Mouse (Mus musculus): ENCODE results near the gene Adam12.
A peak's percentile ranks its signal among the peaks of the same experiment; 100 is the strongest.

Gene Adam12

GRCm38 (mm10) chr7:134231378-134232346 lies at the start of gene Adam12:
TSS of gene Adam12 (minus strand) at chr7:134232146.
- DNase-seq (ENCODE audit: low spot score in 2 of 2) = no peak

- DNase-seq (ENCODE audit: low spot score in 2 of 2) = no peak
Observed at GRCm38 (mm10) chr7:134272956-134273355, 41.0 kb upstream of the Adam12 start.

GRCm38 (mm10) chr7:134272421-134272820 lies 40.5 kb upstream of the Adam12 start:
- no peak for DNase-seq (ENCODE audit: low spot score in 2 of 2)

- no peak for DNase-seq (ENCODE audit: low spot score in 2 of 2)
Observed at GRCm38 (mm10) chr7:134265783-134266182, 33.8 kb upstream of the Adam12 start.

GRCm38 (mm10) chr7:134263146-134263906 lies 31.4 kb upstream of the Adam12 start:
- DNase-seq (ENCODE audit: low spot score in 2 of 2) = peak; percentile 25 to 39

GRCm38 (mm10) chr7:134261003-134261701 lies 29.2 kb upstream of the Adam12 start:
- DNase-seq (ENCODE audit: low spot score in 2 of 2) = no peak

GRCm38 (mm10) chr7:134250273-134250870 lies 18.4 kb upstream of the Adam12 start:
- no peak for DNase-seq (ENCODE audit: low spot score in 2 of 2)

- no peak for DNase-seq (ENCODE audit: low spot score in 2 of 2)
Observed at GRCm38 (mm10) chr7:134248041-134248440, 16.1 kb upstream of the Adam12 start.

- DNase-seq (ENCODE audit: low spot score in 2 of 2) = no peak
Observed at GRCm38 (mm10) chr7:134246624-134247023, 14.7 kb upstream of the Adam12 start.

GRCm38 (mm10) chr7:134242773-134243172 lies 10.8 kb upstream of the Adam12 start:
- no peak for DNase-seq (ENCODE audit: low spot score in 2 of 2)

GRCm38 (mm10) chr7:134241212-134241611 lies 9.3 kb upstream of the Adam12 start:
- no peak for DNase-seq (ENCODE audit: low spot score in 2 of 2)

- no peak for DNase-seq (ENCODE audit: low spot score in 2 of 2)
Observed at GRCm38 (mm10) chr7:134240579-134240978, 8.6 kb upstream of the Adam12 start.

GRCm38 (mm10) chr7:134238863-134239262 lies 6.9 kb upstream of the Adam12 start:
- DNase-seq (ENCODE audit: low spot score in 2 of 2) = no peak

GRCm38 (mm10) chr7:134237356-134237755 lies 5.4 kb upstream of the Adam12 start:
- no peak for DNase-seq (ENCODE audit: low spot score in 2 of 2)

GRCm38 (mm10) chr7:134236727-134237126 lies 4.8 kb upstream of the Adam12 start:
- no peak for DNase-seq (ENCODE audit: low spot score in 2 of 2)

GRCm38 (mm10) chr7:134235552-134235951 lies 3.6 kb upstream of the Adam12 start:
- DNase-seq (ENCODE audit: low spot score in 2 of 2) = no peak

GRCm38 (mm10) chr7:134230708-134231107 lies 1.2 kb downstream of the Adam12 start:
- DNase-seq (ENCODE audit: low spot score in 2 of 2) = no peak

GRCm38 (mm10) chr7:134229899-134230298 lies 2.0 kb downstream of the Adam12 start:
- no peak for DNase-seq (ENCODE audit: low spot score in 2 of 2)

- DNase-seq (ENCODE audit: low spot score in 2 of 2) = no peak
Observed at GRCm38 (mm10) chr7:134227773-134228455, 4.0 kb downstream of the Adam12 start.

- DNase-seq (ENCODE audit: low spot score in 2 of 2) = no peak
Observed at GRCm38 (mm10) chr7:134227101-134227500, 4.8 kb downstream of the Adam12 start.

- no peak for DNase-seq (ENCODE audit: low spot score in 2 of 2)
Observed at GRCm38 (mm10) chr7:134226231-134226630, 5.7 kb downstream of the Adam12 start.
